Mouse (Mus musculus) cerebellum, adult 2 months (tissue): ENCODE measurements around the gene Tmem141. TPM values are rescaled to one million over a fixed set of nuclear protein-coding genes. Genes with fewer than 3 reads are reported as not detected.
A peak's percentile ranks its signal among the peaks of the same experiment; 100 is the strongest.

ENCODE experiments used
- DNase-seq, 2 experiments: peaks; one replicate each; pipeline ENCODE4 v3.0.0; 2021
- H3K27ac ChIP-seq: fragments of 200-500 bp; 2 replicates; pipeline ENCODE4 v1.5.1; 2012; ENCODE audit warnings: low read length, control low read depth, inconsistent platforms; ENCODE audit not compliant: insufficient read depth
- H3K27me3 ChIP-seq: fragments of 200-500 bp; 2 replicates; pipeline ENCODE4 v1.6.1; 2012; ENCODE audit warnings: inconsistent platforms, mild to moderate bottlenecking, low read length, moderate library complexity; ENCODE audit not compliant: control insufficient read depth, insufficient read depth
- H3K4me1 ChIP-seq: fragments of 200-500 bp; 2 replicates; pipeline ENCODE4 v1.6.1; 2011; ENCODE audit warnings: low read length; ENCODE audit not compliant: control insufficient read depth, insufficient read depth
- H3K4me3 ChIP-seq: fragments of 200-500 bp; replicated peaks from 2 replicates; pipeline ENCODE3; 2011; ENCODE audit warnings: mild to moderate bottlenecking, low read depth, low read length, control low read depth; ENCODE audit not compliant: insufficient read depth
- CTCF ChIP-seq: fragments of 200-500 bp; IDR thresholded peaks from 2 replicates; pipeline ENCODE4 v1.5.1; 2011; ENCODE audit warnings: low read depth, mild to moderate bottlenecking, control low read depth, low read length, moderate library complexity, borderline replicate concordance; ENCODE audit not compliant: insufficient read depth
- POLR2A ChIP-seq: fragments of 200-500 bp; IDR thresholded peaks from 2 replicates; pipeline ENCODE4 v1.6.1; 2011; ENCODE audit warnings: low read length, control low read depth, borderline replicate concordance; ENCODE audit not compliant: insufficient read depth
- WGBS: fragments of 180-500 bp; shearing (Covaris S2); methylation state at CpG from one replicate; pipeline ENCODE4 v1.1.7; 2018; 5-methylcytosine and 5-hydroxymethylcytosine counted together
- polyA plus RNA-seq: library from polyadenylated mRNA; depleted of rRNA; stranded (reverse); fragments of >200 nt; gene quantifications from 2 replicates; pipeline ENCODE4 v1.2.3, GENCODE M21; 2012; rRNA removed

Gene Tmem141
- polyA plus RNA-seq, 1 experiment: 85.7 TPM

- H3K27ac ChIP-seq: peak within 1 kb of the TSS; percentile 73
- H3K27me3 ChIP-seq: no peaks in the 10 kb centered on the region
- H3K4me3 ChIP-seq: peak within 1 kb of the TSS; percentile 90
- no peak for TF ChIP-seq CTCF
- TF ChIP-seq POLR2A: peak; percentile 50; the same call in 1 of the 2 replicates
- H3K4me1 ChIP-seq: peaks cover 48% of the 10 kb centered on the region
- WGBS: under 1% methylated on average over 44 of the region's 45 CpGs
- DNase-seq: peak; percentile 97
Measured at GRCm38 (mm10) chr2:25574579-25575431, 47.0 kb downstream of the Tmem141 start, which contains the start of the genes Mamdc4 and Phpt1. Gene Mamdc4 (minus strand): TSS chr2:25574845. Gene Phpt1 (minus strand): TSS chr2:25575224.

- DNase-seq: peak in 1 of 2 experiments; percentile 48
- 3% methylated on average over 11 of the region's 11 CpGs for WGBS
- TF ChIP-seq CTCF (no peak), POLR2A (no peak)
- Histone ChIP-seq H3K27ac (peak overlapping the region; percentile 73), H3K4me1 (peaks cover 43% of the 10 kb centered on the region), H3K4me3 (peak overlapping the region; percentile 90), H3K27me3 (no peaks in the 10 kb centered on the region)
Measured at GRCm38 (mm10) chr2:25574136-25574535, 47.7 kb downstream of the Tmem141 start.

GRCm38 (mm10) chr2:25573068-25573467, 48.7 kb downstream of the Tmem141 start:
- peak; percentile 18 to 22 for DNase-seq
- no peak overlapping the region for H3K4me3 ChIP-seq
- H3K4me1 ChIP-seq: peaks cover 33% of the 10 kb centered on the region
- 60% methylated on average over 2 of the region's 2 CpGs for WGBS
- H3K27me3 ChIP-seq: no peaks in the 10 kb centered on the region
- TF ChIP-seq POLR2A: no peak
- no peak for TF ChIP-seq CTCF
- peak overlapping the region; percentile 16; the same call in 1 of the 2 replicates for H3K27ac ChIP-seq

- no peak for TF ChIP-seq POLR2A
- no peak for TF ChIP-seq CTCF
- H3K4me1 ChIP-seq: peaks cover 22% of the 10 kb centered on the region
- peak in 1 of 2 experiments; percentile 7 for DNase-seq
- no peaks in the 10 kb centered on the region for H3K27me3 ChIP-seq
- 85% methylated on average over 4 of the region's 4 CpGs for WGBS
- no peak overlapping the region for H3K27ac ChIP-seq
- H3K4me3 ChIP-seq: no peak overlapping the region
Measured at GRCm38 (mm10) chr2:25571221-25571620, 50.6 kb downstream of the Tmem141 start.

Other genes starting within 250 kb of the Tmem141 start
- 4.4 and 4.7 TPM in 2 replicates for gene Sapcd2, start 249.7 kb downstream of the Tmem141 start, polyA plus RNA-seq
- gene Entpd2, start 226.1 kb downstream of the Tmem141 start, polyA plus RNA-seq: 12.3 and 12.5 TPM in 2 replicates
- 502 and 505 TPM in 2 replicates for gene Npdc1, start 222.7 kb downstream of the Tmem141 start, polyA plus RNA-seq
- gene Fut7, start 198.7 kb downstream of the Tmem141 start, polyA plus RNA-seq: 0.51 and 0.71 TPM in 2 replicates
- gene Abca2, start 193.3 kb downstream of the Tmem141 start, polyA plus RNA-seq: 285 and 294 TPM in 2 replicates
- 0.84 and 2.8 TPM in 2 replicates for gene Clic3, start 165.2 kb downstream of the Tmem141 start, polyA plus RNA-seq
- 196 and 230 TPM in 2 replicates for gene Paxx, start 160.9 kb downstream of the Tmem141 start, polyA plus RNA-seq
- gene Ptgds, start 152.0 kb downstream of the Tmem141 start, polyA plus RNA-seq: 2,130 and 2,485 TPM in 2 replicates
- not detected in 2 replicates for gene Lcn12, start 128.1 kb downstream of the Tmem141 start, polyA plus RNA-seq
- 54.7 and 59.4 TPM in 2 replicates for gene Fbxw5, start 121.3 kb downstream of the Tmem141 start, polyA plus RNA-seq
- 3.6 and 4.2 TPM in 2 replicates for gene C8g, start 120.3 kb downstream of the Tmem141 start, polyA plus RNA-seq
- 12.3 and 12.5 TPM in 2 replicates for gene Traf2, start 75.1 kb downstream of the Tmem141 start, polyA plus RNA-seq
- gene Edf1, start 64.2 kb downstream of the Tmem141 start, polyA plus RNA-seq: 345 and 350 TPM in 2 replicates
- 3.0 and 4.4 TPM in 2 replicates for gene Mamdc4, start 47.2 kb downstream of the Tmem141 start, polyA plus RNA-seq
- gene Phpt1, start 46.8 kb downstream of the Tmem141 start, polyA plus RNA-seq: 176 and 186 TPM in 2 replicates
- gene Ajm1, start 40.2 kb downstream of the Tmem141 start, polyA plus RNA-seq: 257 and 312 TPM in 2 replicates
- gene Rabl6, start 13.5 kb downstream of the Tmem141 start, polyA plus RNA-seq: 161 and 172 TPM in 2 replicates
- 0.05 TPM in 1 of 2 replicates, not detected in the other for gene Ccdc183, start 4.3 kb downstream of the Tmem141 start, polyA plus RNA-seq
- gene Fcna, start 6.0 kb upstream of the Tmem141 start, polyA plus RNA-seq: 0.31 and 0.35 TPM in 2 replicates
- not detected in 2 replicates for gene Lcn8, start 31.1 kb upstream of the Tmem141 start, polyA plus RNA-seq
- not detected in 2 replicates for gene Lcn5, start 35.9 kb upstream of the Tmem141 start, polyA plus RNA-seq
- gene Lcn6, start 54.8 kb upstream of the Tmem141 start, polyA plus RNA-seq: not detected in 2 replicates
- gene Lcn10, start 60.7 kb upstream of the Tmem141 start, polyA plus RNA-seq: not detected in 2 replicates
- gene Obp2a, start 78.0 kb upstream of the Tmem141 start, polyA plus RNA-seq: not detected in 2 replicates
- 99.5 and 101 TPM in 2 replicates for gene Bmyc, start 84.7 kb upstream of the Tmem141 start, polyA plus RNA-seq
- gene Obp2b, start 115.0 kb upstream of the Tmem141 start, polyA plus RNA-seq: not detected in 2 replicates
- gene Lcn3, start 143.6 kb upstream of the Tmem141 start, polyA plus RNA-seq: not detected in 2 replicates
- gene Lcn11, start 155.0 kb upstream of the Tmem141 start, polyA plus RNA-seq: not detected in 2 replicates
- gene Gm13539, start 160.3 kb upstream of the Tmem141 start, polyA plus RNA-seq: not detected in 2 replicates
- gene Glt6d1, start 193.8 kb upstream of the Tmem141 start, polyA plus RNA-seq: not detected in 2 replicates
- gene Lcn9, start 201.1 kb upstream of the Tmem141 start, polyA plus RNA-seq: 0.13 TPM in 1 of 2 replicates, not detected in the other
- 0.08 TPM in 1 of 2 replicates, not detected in the other for gene Sohlh1, start 225.2 kb upstream of the Tmem141 start, polyA plus RNA-seq
- 409 and 456 TPM in 2 replicates for gene Kcnt1, start 241.7 kb upstream of the Tmem141 start, polyA plus RNA-seq